ENCODE assay signal across 16 mouse cellular contexts in genomic region chr16:11567594-11567993, GRCm38 (mm10).
"Had no signal": no experiment of that assay in that cellular context is flagged by ENCODE, and none has a peak within 500 bp of the region (broad histone marks: within the 10 kb centered on the region; RNA-seq: fewer than 3 reads in every experiment).

No protein-coding gene starts in this region.

- H3K36me3 ChIP-seq: hindbrain, embryonic 15.5 days; liver, embryonic 15.5 days; midbrain, embryonic 12.5 days had no signal

- H3K4me2 ChIP-seq: hindbrain, embryonic 15.5 days; kidney, embryonic 15.5 days; limb, embryonic 12.5 days; liver, embryonic 15.5 days; midbrain, embryonic 12.5 days; neural tube, embryonic 12.5 days had no signal

- ATAC-seq: lung, postnatal 0 days had no signal

- H3K4me3 ChIP-seq: hindbrain, embryonic 15.5 days; kidney, embryonic 15.5 days; limb, embryonic 12.5 days; liver, embryonic 15.5 days; midbrain, embryonic 12.5 days; myocyte; neural tube, embryonic 12.5 days had no signal

- H3K27ac ChIP-seq: hindbrain, embryonic 15.5 days; kidney, embryonic 15.5 days; limb, embryonic 12.5 days; liver, embryonic 15.5 days; midbrain, embryonic 12.5 days; neural tube, embryonic 12.5 days had no signal

- H3K4me1 ChIP-seq: kidney, embryonic 15.5 days; liver, embryonic 15.5 days; neural tube, embryonic 12.5 days had no signal

- H3K9me3 ChIP-seq: hindbrain, embryonic 15.5 days; kidney, embryonic 15.5 days; limb, embryonic 12.5 days; liver, embryonic 15.5 days; midbrain, embryonic 12.5 days; neural tube, embryonic 12.5 days had no signal

- H3K27me3 ChIP-seq: hindbrain, embryonic 15.5 days; kidney, embryonic 15.5 days; limb, embryonic 12.5 days; liver, embryonic 15.5 days; midbrain, embryonic 12.5 days; neural tube, embryonic 12.5 days had no signal

- H3K9ac ChIP-seq: hindbrain, embryonic 15.5 days; kidney, embryonic 15.5 days; limb, embryonic 12.5 days; liver, embryonic 15.5 days; midbrain, embryonic 12.5 days; neural tube, embryonic 12.5 days had no signal

- DNase-seq: kidney, adult 2 months; kidney, postnatal 14 days; lung, adult 2 months; lung, postnatal 36 days; retina, postnatal 1 day; right cerebral cortex, postnatal 4 days; thymus, adult 2 months; thymus, postnatal 25 days had no signal
